Mouse (Mus musculus): ENCODE data around the gene Prr11. TPM values are rescaled to one million over a fixed set of nuclear protein-coding genes. Genes with fewer than 3 reads are reported as not detected.
A peak's percentile ranks its signal among the peaks of the same experiment; 100 is the strongest.

Gene Prr11
- total RNA-seq (2014; rRNA removed) (0.77 and 2.1 TPM in 2 replicates), polyA plus RNA-seq (2015; fragmentation: Nextera tagmentation; extraction: Ambion mirVana) (0.90 and 1.1 TPM in 2 replicates)

DNA sequence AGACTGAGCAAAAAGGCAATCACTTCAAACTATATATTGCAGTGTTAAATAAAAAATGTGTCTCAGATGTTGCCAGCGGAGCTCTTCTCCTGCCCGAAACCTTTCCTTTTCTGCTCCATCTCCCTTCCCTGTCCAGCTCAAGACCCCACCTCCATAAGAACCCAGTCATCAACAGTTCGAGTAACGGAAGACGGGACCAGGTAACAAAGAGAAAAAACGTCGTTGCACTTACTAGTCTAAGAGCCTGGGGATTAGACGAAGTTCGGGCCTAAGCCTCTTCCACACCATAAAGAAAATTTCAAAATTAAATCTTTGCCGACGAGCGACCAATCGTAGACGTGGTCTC is at the start of gene Prr11:
Prr11 (minus strand) TSS at position 300 of the 346 bp plus-strand sequence.
- no peaks in the 10 kb centered on the region for H3K27me3 ChIP-seq (ENCODE audit: insufficient read depth, low read length)
- WGBS = under 1% methylated on average over 14 of the region's 14 CpGs
- no peaks in the 10 kb centered on the region for H3K36me3 ChIP-seq (ENCODE audit: insufficient read depth)
- 0 out of 2 replicates have a peak, but pooled peaks cover 4% of the 10 kb centered on the region for H3K4me1 ChIP-seq (ENCODE audit: insufficient read depth)
- H3K4me3 ChIP-seq (ENCODE audit: low read depth, low read length) = peak within 1 kb of the TSS; percentile 70
- H3K4me2 ChIP-seq (ENCODE audit: low read depth) = peak within 1 kb of the TSS; percentile 66
- peak within 1 kb of the TSS; percentile 93 for H3K27ac ChIP-seq (ENCODE audit: low read depth, low read length)
- H3K9ac ChIP-seq = peak within 1 kb of the TSS; percentile 81
- no peaks in the 10 kb centered on the region for H3K9me3 ChIP-seq (ENCODE audit: low read length)
- no peak for DNase-seq
- ATAC-seq = no peak
- no peak for TF ChIP-seq CTCF (IDR thresholded peaks at IDR 0.05; ENCODE audit: low read depth)

DNA sequence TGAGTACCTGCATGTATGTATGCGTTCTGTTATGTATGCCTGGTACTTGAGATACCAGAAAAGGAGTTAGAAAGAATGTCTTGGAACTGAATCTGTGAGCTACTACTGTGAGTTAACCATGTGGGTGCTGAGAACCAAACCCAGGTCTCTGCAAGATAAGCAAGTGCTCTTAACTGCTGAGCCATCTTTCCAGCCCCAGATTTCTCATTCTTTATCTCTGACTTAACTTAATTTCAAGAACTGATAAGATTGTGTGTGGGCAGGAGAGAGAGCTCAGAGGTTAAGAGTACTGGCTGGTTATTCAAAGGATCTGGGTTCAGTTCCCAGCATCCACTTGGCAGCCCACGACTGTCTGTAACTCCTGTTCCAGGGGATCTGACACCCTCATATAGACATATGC is 49.5 kb upstream of the Prr11 start:
- H3K4me2 ChIP-seq (ENCODE audit: low read depth) = no peak overlapping the region
- WGBS = 94% methylated on average over 2 of the region's 2 CpGs
- H3K4me1 ChIP-seq (ENCODE audit: insufficient read depth) = no peaks in the 10 kb centered on the region
- no peaks in the 10 kb centered on the region for H3K9me3 ChIP-seq (ENCODE audit: low read length)
- no peak overlapping the region for H3K9ac ChIP-seq
- no peak for ATAC-seq
- peaks cover 25% of the 10 kb centered on the region for H3K36me3 ChIP-seq (ENCODE audit: insufficient read depth)
- TF ChIP-seq CTCF (IDR thresholded peaks at IDR 0.05; ENCODE audit: low read depth) = no peak
- H3K4me3 ChIP-seq (ENCODE audit: low read depth, low read length) = no peak overlapping the region
- H3K27ac ChIP-seq (ENCODE audit: low read depth, low read length) = no peak overlapping the region
- no peak for DNase-seq
- H3K27me3 ChIP-seq (ENCODE audit: insufficient read depth, low read length) = no peaks in the 10 kb centered on the region

DNA sequence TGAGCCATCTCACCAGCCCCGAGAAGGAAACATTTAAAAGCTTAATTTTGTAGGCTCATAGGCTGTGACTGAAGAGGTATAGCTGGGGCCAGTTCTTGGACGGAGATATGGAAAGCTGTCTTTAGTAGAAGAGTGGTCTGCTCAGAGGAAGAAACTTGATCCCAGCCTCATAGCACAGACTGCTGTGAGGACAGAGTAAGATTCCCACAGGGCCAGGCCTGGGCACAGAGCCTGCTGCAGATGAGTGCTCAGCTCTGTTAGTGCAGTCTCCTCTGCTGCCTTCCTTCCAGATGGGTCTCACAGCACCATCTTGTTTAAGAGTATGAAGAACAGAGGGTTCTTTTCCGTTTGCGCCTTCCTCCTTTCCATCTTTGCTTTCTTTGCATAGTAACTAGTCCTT is 27.7 kb upstream of the Prr11 start:
- ATAC-seq (no peak), DNase-seq (no peak)
- no peak overlapping the region for H3K9ac ChIP-seq
- no peak for TF ChIP-seq CTCF (IDR thresholded peaks at IDR 0.05; ENCODE audit: low read depth)
- no peak overlapping the region for H3K27ac ChIP-seq (ENCODE audit: low read depth, low read length)
- peaks cover 19% of the 10 kb centered on the region; the same call in 1 of the 2 replicates for H3K36me3 ChIP-seq (ENCODE audit: insufficient read depth)
- H3K27me3 ChIP-seq (ENCODE audit: insufficient read depth, low read length) = no peaks in the 10 kb centered on the region
- H3K4me2 ChIP-seq (ENCODE audit: low read depth) = no peak overlapping the region
- no peaks in the 10 kb centered on the region for H3K4me1 ChIP-seq (ENCODE audit: insufficient read depth)
- H3K4me3 ChIP-seq (ENCODE audit: low read depth, low read length) = no peak overlapping the region
- H3K9me3 ChIP-seq (ENCODE audit: low read length) = no peaks in the 10 kb centered on the region
- 88% methylated on average over 4 of the region's 4 CpGs for WGBS

GRCm38 (mm10) chr11:87126824-87127816 is 18.6 kb upstream of the Prr11 start, which contains the start of gene Trim37:
TSS of gene Trim37 (plus strand) at chr11:87127077.
- DNase-seq = peak; percentile 97

GRCm38 (mm10) chr11:87126281-87126823 is 17.8 kb upstream of the Prr11 start:
- no peaks in the 10 kb centered on the region for H3K27me3 ChIP-seq (ENCODE audit: insufficient read depth, low read length)
- peak overlapping the region; percentile 62 for H3K4me2 ChIP-seq (ENCODE audit: low read depth)
- WGBS = under 1% methylated on average over 12 of the region's 12 CpGs
- H3K4me1 ChIP-seq (ENCODE audit: insufficient read depth) = no peaks in the 10 kb centered on the region
- no peaks in the 10 kb centered on the region for H3K9me3 ChIP-seq (ENCODE audit: low read length)
- ATAC-seq = no peak
- peaks cover 21% of the 10 kb centered on the region for H3K36me3 ChIP-seq (ENCODE audit: insufficient read depth)
- H3K9ac ChIP-seq = peak overlapping the region; percentile 89
- H3K27ac ChIP-seq (ENCODE audit: low read depth, low read length) = peak overlapping the region; percentile 93
- no peak for DNase-seq
- peak overlapping the region; percentile 90 for H3K4me3 ChIP-seq (ENCODE audit: low read depth, low read length)
- no peak for TF ChIP-seq CTCF (IDR thresholded peaks at IDR 0.05; ENCODE audit: low read depth)

More at GRCm38 (mm10) chr11:87126824-87127816, 18.6 kb upstream of the Prr11 start, which contains the start of gene Trim37:
- whole genome bisulfite sequencing = under 1% methylated on average over 100 of the region's 105 CpGs
- Histone ChIP-seq H3K36me3 (ENCODE audit: insufficient read depth) (peaks cover 22% of the 10 kb centered on the region), H3K9ac (peak within 1 kb of the TSS; percentile 89), H3K4me3 (ENCODE audit: low read depth, low read length) (peak within 1 kb of the TSS; percentile 90), H3K27me3 (ENCODE audit: insufficient read depth, low read length) (no peaks in the 10 kb centered on the region), H3K9me3 (ENCODE audit: low read length) (no peaks in the 10 kb centered on the region), H3K4me1 (ENCODE audit: insufficient read depth) (no peaks in the 10 kb centered on the region), H3K4me2 (ENCODE audit: low read depth) (peak within 1 kb of the TSS; percentile 62), H3K27ac (ENCODE audit: low read depth, low read length) (peak within 1 kb of the TSS; percentile 93)
- peak; percentile 95 for ATAC-seq
- no peak for TF ChIP-seq CTCF (IDR thresholded peaks at IDR 0.05; ENCODE audit: low read depth)

- ATAC-seq (no peak), DNase-seq (no peak)
- WGBS = 46% methylated on average over 4 of the region's 4 CpGs
- Histone ChIP-seq H3K36me3 (ENCODE audit: insufficient read depth) (peaks cover 23% of the 10 kb centered on the region), H3K4me2 (ENCODE audit: low read depth) (peak overlapping the region; percentile 62), H3K9me3 (ENCODE audit: low read length) (no peaks in the 10 kb centered on the region), H3K4me1 (ENCODE audit: insufficient read depth) (no peaks in the 10 kb centered on the region), H3K9ac (no peak overlapping the region), H3K27me3 (ENCODE audit: insufficient read depth, low read length) (no peaks in the 10 kb centered on the region), H3K27ac (ENCODE audit: low read depth, low read length) (no peak overlapping the region), H3K4me3 (ENCODE audit: low read depth, low read length) (no peak overlapping the region; the same call in 1 of the 2 replicates)
- no peak for TF ChIP-seq CTCF (IDR thresholded peaks at IDR 0.05; ENCODE audit: low read depth)
Observed at GRCm38 (mm10) chr11:87125562-87125961, 17.1 kb upstream of the Prr11 start.

Measured in forebrain, postnatal 0 days (tissue).